Mouse (Mus musculus): ENCODE data around the gene Zcchc14.
A peak's percentile ranks its signal among the peaks of the same experiment; 100 is the strongest.
"Not testable (repeated sequence)": the region's sequence is repeated elsewhere in the genome, so short reads cannot be mapped to it uniquely, and the experiment has no call there.

Zcchc14 gene

DNA sequence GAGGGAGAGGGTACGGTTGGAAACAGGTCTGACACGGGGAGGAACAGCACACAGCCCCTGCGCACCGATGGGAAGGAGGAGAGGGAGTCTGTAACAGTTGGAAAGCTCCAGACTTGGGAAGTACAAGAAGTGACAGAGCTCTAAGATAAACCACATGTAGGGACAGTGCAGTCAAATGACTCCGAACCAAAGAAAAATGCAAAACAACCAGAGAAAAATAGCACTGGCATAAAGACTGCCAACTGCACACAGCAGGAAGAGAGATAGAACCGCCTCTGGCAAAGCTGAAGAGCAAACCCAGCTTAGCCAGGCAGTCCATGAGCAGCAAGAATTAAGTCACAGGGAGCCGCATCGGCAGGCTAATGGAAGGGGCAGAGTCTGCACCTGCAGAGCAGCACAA lies 29.7 kb downstream of the Zcchc14 start:
- no peak for DNase-seq (ENCODE audit: low spot score in 2 of 2)

DNA sequence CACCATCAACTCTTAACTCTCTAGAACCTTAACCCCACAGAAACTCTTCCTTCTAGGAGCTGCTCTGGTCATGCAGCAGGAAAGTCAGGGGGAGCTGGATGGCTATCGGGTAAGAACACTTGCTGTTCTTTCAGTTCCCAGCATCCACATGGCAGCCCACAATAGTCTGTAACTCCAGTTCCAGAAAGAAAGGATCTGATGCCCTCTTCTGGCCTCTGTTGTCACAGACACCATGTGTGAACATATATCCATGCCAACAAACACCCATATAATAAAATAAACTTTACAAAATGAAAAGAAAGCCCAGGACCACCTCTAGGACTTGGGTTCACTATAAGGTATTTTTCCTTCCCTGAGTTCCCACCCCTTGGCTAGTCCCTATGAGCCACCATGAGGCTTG lies 30.8 kb downstream of the Zcchc14 start:
- DNase-seq (ENCODE audit: low spot score in 2 of 2): no peak

DNA sequence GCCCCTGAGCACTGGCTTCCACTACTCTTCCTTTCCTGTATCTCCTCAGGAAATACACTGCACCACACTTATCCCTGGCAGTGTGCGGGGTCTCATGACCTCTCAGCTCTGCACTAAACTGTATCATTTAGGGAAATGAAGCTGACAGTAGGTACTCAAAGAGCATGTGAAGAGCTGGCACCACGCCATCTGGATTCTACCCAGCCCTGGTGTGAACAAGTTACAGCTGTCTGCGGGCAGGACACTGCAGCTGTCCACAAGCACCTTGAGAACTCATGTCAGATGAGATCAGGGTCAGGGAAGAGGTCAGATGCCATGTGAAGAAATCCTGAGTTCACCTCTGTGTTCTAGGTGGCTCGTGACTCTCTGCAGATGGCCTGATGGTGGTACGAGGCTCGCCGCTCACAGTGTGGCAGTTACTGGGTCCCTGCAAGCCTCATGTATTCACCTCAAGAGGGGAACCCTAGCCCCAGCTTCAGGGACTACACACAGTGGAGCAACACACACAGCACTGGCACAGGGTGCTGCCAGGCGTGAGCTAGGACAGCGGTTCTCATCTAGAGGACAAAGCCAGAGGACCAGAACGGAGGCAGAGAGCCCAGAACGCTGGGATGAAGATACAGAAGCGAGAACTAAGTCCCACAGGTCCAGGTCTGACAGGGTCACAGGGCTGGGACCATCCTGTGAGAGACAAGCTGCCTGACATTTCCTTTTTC lies 31.7 kb downstream of the Zcchc14 start:
- no peak for DNase-seq (ENCODE audit: low spot score in 2 of 2)

DNA sequence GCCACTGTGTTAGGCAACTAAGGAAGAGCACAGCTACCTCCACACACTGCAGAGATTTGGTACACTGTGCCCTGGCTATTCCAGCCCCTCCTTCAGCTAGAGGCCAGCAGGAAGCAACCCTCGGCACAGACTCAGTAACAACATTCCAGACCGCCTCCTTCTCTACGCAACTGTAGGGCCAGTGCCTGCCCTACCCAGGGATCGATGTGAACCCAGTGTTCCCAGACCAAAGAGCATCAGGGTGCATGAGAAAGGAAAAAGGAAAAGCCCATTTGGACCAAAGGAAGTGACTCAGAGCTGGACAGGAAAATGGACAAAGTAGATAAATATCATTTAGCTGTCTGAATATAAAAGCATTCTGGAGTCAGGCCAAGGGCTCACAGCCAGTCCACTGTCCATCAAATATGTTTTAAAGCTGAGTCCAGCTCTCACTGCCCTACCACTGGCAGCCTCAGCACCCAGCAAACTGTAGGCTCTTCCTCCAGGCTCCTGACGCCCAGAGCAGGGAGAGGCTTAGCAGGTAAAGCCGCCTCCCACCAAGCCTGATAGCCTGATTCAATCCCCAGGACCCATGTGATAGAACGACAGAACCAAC lies 33.2 kb downstream of the Zcchc14 start:
- peak in 1 of 2 experiments; percentile 16 for DNase-seq (ENCODE audit: low spot score in 2 of 2)

DNA sequence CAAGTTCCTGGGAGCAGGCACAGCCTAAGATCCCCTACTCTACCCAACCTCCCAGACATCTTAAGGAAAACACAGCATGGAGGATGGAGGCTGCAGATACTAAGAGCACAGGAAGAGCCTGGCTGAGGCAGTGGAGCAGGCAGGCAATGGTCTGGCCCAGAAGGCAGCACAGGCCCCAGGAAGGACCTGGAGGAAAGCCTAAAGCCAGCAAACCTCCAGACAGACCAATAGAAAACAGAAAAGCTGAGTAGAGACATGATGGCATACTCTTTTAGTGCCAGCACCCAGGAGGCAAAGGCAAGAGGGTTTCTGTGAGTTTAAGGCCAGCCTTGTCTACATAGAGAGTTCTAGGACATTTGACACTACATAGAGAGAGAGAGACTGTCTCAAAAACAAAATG lies 39.3 kb downstream of the Zcchc14 start:
- DNase-seq (ENCODE audit: low spot score in 2 of 2): no peak

DNA sequence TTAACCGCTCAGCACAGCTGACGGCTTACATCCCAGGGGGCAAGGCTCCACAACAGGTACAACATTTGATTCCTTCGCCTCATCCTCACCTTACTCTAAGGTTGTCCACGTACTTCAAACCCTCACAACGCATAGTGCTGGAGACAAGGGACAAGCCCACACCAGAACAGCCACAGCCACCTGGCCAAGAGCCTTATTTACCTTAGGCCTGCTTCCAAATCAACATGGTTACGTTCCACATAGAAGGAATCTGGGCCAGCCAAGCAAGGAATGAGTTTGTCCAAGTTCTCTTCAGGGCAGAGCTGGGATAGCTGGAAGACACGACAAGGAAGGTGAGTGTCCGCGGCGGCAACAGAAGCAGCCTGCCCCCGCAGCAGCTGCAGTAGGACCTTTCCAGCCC lies 42.8 kb downstream of the Zcchc14 start:
- DNase-seq (ENCODE audit: low spot score in 2 of 2): no peak

DNA sequence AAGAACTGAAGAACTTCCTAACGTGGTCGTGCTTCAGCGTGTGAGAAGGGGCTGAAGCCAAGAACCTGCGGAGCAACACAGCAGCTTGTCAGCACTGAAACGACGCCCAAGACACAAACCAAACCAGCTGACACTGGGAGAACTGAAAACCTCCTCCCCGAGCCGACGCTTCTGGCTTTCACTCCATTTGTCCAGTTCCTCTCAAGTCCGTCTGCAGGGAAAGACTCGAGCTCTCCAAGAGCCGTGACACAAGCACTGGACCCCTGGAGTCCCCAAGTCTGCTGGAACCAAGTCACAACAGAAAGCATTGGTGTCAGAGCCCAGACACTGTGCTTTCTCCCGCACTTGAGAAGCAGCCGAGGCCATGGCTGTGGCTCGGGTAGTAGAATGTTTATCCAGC lies 43.5 kb downstream of the Zcchc14 start:
- DNase-seq (ENCODE audit: low spot score in 2 of 2): no peak

DNA sequence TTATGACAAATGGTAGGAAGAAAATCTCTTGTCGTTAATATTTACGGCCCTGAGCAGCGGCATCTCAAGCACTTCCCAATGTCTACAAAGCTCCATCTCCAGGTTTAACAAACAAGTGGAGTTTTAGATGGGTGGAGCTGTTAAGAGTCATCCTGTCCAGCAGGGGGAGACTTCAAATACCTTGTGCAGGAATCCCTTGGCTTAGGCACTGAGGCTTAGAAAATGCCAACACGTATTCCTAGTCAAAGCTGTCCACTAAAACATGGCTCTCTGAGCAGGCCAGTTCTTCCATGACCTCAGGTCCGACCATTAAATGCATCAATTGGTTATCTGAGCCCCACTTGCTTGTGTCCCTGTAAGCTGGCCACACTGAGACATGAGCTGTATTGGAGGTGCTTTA lies 45.0 kb downstream of the Zcchc14 start:
- DNase-seq (ENCODE audit: low spot score in 2 of 2): no peak

DNA sequence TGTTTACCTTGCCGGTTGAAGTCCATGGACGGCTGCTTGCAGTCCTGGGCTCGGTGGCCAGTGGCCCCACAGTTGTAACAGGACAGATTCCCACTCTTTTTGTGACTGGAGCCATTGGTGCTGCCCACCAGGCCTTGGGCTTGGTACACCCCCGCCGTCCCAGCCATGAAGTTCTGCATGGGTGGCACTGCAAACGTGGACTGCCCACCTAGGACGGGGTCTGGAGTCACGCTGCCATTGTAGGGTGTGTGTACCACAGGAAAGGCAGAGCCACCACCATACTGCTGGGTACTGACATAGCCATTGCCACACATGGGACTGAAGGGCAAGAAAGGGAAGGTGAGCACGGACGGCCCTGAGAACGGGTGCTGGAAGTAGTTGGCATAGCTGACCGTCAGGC lies 48.9 kb downstream of the Zcchc14 start:
- DNase-seq (ENCODE audit: low spot score in 2 of 2): no peak

DNA sequence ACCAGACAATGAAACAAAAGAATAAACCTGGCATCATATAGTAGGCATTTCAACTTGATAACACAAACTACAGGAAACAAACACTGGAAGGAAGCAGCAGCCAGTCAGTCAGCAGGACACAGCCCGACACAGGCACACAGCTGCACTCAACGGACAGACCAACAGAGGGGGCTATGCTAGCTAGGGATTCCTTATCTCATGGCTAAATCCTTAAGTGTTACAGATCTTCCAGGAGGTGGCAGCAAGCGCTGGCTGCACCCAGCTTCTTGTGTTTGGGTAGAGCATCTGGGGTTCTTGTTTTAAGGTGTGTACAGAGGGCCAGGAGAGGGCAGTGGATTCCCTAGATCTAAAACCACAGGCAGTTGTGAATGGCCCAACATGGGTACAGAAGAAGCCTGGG lies 49.8 kb downstream of the Zcchc14 start:
- peak in 1 of 2 experiments; percentile 52 for DNase-seq (ENCODE audit: low spot score in 2 of 2)

DNA sequence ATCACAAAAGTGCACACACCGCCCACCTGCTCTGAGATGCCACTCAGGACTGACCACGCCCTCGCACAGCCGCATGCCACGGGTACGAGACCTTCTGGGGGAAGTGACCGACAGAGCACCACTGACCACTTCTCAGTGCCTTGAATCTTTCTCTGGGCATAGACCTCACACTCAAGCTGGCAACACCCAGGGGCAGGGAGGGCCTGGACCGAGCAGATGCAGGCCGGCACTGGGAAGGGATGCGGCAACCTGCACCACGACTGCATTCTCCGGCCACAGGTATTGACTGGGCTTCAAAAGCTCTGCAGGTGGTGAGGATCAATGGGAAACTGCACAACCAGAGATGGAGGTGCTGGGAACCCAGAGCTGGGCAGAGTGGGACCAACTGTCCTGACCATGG lies 50.3 kb downstream of the Zcchc14 start:
- DNase-seq (ENCODE audit: low spot score in 2 of 2): no peak

DNA sequence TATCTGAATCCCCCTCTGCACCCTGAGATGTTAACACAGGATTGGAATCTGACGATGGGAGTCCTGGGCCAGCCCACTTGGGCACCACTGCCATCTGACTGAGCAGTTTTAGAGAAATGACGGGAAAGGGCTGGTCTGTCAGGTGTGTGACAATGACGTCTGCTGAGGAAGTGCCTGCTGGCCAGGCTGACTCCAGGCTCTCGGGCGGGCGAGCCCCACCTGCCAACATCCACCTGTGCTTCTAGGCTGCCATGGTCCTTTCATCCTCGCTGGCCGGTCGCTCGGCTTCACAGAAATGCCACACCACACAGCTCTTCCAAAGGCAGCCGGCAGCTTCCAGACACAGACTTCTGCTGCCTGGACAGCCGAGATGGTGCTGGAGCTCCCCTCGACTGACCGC lies 52.9 kb downstream of the Zcchc14 start:
- DNase-seq (ENCODE audit: low spot score in 2 of 2): no peak

DNA sequence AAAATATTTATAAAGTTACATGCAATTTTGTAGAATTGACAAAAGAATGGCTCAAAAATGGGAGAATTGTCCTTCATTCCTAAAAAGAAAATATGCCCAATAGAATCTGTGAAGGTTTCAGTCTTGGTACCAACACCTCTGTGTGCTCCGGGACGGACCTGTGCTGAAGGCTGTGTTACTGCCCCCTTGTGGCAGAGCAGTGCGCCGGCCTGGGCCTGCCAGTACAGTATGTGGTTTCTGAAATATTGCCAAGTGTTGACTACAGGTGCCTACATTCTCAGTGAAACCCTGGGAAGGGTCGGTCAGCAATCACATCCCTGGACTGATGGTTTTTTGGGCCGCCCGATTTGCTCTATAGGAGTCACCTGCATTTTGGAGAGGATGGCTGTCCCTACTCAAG lies 53.8 kb downstream of the Zcchc14 start:
- peak in 1 of 2 experiments; percentile 60 for DNase-seq (ENCODE audit: low spot score in 2 of 2)

DNA sequence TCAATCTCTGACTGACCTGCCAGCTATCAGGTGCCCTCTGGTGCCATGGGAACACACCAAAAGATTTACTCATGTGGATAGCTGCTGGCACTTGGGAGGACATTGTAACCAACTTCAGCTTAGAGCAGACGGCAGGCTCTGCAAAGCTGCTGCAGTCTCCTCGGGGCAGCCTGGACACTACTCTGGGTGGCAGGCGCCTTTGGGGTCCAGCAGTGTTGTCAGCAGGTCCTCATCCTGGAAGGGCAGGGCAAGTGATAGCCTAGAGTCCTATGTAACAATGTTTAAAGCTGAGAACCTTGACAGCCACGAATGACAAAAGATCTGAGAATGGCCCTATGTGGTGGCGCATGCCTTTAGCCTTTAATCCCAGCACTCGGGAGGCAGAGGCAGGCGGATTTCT lies 54.5 kb downstream of the Zcchc14 start:
- no peak for DNase-seq (ENCODE audit: low spot score in 2 of 2)

DNA sequence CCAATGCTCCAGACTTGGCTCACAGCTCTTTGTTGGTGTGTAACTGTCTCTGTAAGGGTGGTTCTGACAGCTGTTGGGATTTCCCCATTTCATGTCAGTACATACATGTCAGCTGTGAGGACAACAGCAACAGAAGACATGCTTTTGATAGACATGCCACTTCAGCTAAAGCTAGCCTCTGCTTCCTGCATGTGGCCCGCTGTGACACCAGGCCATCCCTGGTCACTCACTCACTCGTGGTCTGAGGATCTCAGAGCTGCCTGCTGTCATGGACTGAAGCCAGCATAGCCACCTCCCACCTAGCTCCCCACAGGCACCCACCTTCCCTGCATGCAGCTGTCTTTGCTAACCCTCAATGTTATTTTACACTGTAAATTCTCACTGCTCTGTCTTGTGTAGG lies 55.2 kb downstream of the Zcchc14 start:
- DNase-seq (ENCODE audit: low spot score in 2 of 2): not testable (repeated sequence)

DNA sequence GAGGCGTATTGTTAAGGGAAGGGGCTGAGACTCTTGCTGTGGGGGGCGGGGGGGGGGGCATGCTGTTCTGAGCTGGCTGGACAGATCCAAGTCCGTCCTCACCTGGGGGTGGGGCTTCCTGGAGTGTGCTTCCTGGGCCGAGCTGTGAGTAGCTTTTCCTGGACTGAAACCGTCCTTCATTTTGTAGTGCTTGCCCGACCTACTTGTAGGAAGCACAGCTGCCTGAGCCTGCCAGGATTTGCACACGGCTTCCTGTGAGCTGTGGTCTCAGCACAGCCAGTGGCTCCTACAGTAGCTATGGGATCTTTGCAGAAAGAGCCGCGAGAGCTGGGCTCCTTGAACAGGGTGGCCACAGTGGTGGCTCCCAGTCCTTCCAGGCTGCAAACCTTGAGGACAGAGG lies 58.7 kb downstream of the Zcchc14 start:
- DNase-seq (ENCODE audit: low spot score in 2 of 2): no peak

DNA sequence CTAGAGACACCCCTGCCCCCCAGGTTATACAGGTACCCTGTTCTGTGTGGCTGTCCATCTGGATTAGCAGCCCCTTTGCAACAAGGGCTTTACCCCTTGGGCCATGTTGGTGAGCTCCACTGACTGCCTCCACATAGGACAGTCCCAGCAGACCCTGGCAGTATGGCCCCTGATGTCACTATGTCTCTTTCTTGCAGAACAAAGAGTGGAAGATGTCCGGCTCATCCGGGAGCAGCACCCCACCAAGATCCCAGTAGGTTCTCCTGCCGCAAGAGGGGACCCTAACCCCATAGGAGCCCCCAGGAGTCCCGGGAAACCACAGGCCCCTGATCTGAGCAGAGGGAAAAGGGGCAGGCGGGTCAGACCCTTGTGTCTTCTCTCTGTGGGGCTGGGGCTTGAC lies 59.4 kb downstream of the Zcchc14 start:
- no peak for DNase-seq (ENCODE audit: low spot score in 2 of 2)

DNA sequence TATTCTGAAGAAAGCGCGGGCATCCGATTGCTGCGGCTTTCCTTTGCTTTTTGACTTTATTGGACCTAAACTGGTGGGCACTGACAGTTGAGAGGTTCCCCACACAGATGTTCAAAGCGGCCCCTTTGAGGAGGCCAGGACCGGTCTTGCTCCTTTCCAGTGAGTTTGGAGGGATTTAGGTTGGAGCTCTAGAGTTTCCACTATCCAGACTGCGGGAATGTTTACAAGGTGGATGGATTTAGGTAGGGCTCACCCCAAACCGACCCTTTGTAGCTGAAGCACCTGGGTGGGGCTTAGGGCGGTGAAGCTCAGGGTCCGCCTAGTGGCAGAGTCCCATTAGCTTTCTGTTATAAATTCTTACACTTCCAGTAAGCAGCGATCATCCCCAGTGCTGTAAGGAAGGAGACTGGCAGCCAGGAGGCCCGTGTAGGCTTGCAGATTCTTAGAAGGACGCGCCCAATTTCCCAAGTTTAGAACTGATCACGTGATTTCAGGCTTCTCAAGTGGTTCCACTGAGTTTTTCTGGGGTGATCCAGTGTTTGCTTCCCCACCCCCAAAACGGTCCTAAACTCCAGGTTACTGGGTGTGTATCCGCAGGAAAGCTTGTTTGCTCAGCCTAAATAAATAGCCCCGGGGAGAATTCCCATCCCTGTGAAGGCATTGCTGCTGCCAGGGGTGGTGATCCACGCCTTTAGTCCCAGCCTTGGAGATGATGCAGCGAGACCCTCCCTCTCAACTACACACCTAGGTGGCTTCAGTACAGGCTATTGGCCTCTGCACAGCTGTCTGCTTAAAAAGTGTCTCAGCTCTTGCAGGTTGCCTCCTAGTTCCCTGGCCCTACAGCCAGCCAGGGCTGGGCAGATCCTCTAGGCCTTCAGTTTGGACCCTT lies 61.3 kb downstream of the Zcchc14 start:
- no peak for DNase-seq (ENCODE audit: low spot score in 2 of 2)

DNA sequence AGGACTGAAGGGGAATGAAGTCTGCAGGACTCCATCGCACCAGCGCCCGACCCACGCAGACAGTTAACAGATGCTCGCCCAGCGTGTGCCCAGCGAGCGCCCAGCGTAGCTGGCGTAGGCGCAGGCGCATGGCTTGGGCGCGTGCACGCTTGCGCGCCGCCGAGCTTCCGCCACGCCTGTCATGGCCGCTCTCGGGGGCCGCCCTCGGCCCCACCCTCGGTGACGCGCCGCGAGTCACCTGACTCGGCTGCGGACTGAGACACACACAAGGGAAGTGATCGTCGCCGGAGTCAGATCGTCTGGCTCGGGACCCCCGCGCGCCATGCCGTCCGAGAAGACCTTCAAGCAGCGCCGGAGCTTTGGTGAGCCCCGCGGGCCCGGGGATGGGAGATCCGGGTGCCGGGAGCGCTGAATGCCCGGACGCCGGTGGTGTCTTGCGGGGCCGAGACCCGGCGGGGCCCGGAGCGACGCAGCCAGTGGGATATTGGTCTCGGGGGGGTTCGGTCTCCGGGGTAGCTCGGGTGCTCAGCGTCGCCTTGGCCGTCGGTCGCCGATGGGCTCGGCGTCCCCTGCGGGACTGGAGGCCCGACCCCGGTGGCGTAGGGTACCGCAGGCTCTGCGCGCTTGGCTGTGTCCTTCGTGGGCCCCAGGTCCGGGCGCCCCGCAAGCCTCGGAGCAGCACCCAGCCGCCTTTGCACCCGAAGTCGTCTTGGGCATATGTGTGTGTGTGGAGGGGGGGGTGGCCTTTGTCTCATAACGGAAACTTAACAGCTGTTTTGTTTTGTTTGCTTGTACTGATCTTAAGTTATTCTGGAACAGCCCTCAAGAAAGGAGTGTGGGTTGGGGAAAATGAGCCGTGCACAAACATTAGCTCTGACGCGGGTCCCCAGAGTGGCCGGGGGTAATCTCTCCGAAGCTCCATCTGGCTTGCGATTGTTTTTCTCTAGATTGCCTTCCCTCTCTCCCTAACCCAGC lies 62.2 kb downstream of the Zcchc14 start, which contains the start of gene Map1lc3b:
TSS of gene Map1lc3b (plus strand) at position 159 of the 975 bp plus-strand sequence.
- DNase-seq (ENCODE audit: low spot score in 2 of 2): peak; percentile 93 to 97

DNA sequence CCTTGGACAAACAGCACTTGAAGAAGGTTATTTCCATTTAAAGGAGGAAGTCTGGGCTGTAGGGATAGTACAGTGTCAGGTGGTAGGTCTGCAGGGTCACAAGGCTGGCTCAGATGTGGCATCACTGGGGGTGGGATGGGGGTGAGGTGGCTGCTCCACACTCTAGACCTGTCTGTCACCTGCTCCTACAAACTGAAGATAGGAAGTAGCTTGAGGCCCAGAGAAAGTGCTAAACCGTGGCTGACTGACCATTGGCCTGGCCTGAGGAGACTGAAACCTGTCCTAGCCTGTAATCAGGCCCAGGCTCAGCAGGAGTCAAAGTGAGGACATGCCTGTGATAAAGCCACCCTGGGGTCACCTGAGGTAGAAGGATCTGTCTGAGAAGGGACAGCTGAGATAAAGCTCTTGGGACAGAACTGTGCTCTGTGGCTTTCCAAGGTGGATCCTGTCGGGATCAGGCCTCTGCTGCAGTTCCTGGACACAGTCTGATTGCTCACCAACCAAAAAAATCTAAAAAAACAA lies 63.4 kb downstream of the Zcchc14 start:
- no peak for DNase-seq (ENCODE audit: low spot score in 2 of 2)

DNA sequence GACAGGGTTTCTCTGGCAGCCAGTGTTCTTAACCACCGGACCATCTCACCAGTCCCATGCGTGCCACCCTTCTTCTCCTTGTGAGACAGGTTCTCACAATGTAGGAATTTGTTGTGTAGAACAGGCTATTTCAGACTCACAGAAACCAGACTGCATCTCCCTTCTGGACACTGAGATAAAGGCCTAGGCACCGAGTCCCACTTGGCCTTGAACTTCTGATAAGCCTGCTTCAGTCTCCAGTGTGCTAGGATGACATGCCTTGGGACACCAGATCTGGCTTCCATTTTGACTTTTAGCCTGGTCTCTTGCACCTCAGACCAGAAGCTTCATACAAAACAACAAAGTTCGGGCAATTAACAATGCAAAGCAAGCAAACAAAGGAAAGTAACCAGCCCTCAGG lies 64.0 kb downstream of the Zcchc14 start:
- DNase-seq (ENCODE audit: low spot score in 2 of 2): no peak

Data from urinary bladder, adult 18-20 months (tissue).